Mouse (Mus musculus): ENCODE results near the gene Gsc.

The Gsc gene

GRCm38 (mm10) chr12:104425591-104425990 is 47.5 kb downstream of the Gsc start:
- no peak for TF ChIP-seq GATA4 (IDR thresholded peaks at IDR 0.05; ENCODE audit: insufficient replicate concordance, low read length)

GRCm38 (mm10) chr12:104422615-104423392 is 50.3 kb downstream of the Gsc start:
- no peak for TF ChIP-seq GATA4 (IDR thresholded peaks at IDR 0.05; ENCODE audit: insufficient replicate concordance, low read length)
